Mouse (Mus musculus) lung, postnatal 0 days (tissue): ENCODE data around the gene Cpm.

Experiments used
- CTCF ChIP-seq: IDR thresholded peaks from 2 replicates; pipeline ENCODE4 v1.5.1; 2016; ENCODE audit warnings: antibody characterized with exemption, mild to moderate bottlenecking
- EP300 ChIP-seq: IDR thresholded peaks from 2 replicates; pipeline ENCODE4 v1.6.1; 2016; ENCODE audit warnings: antibody characterized with exemption, mild to moderate bottlenecking, control low read depth

GRCm38 (mm10) chr10:117695605-117696004 is 66.3 kb downstream of the Cpm start:
- no peak for TF ChIP-seq CTCF
- TF ChIP-seq EP300 = no peak
